ENCODE assay signal across 9 mouse cellular contexts in genomic region chr4:33289106-33289650, GRCm38 (mm10). TPM values are rescaled to one million over a fixed set of nuclear protein-coding genes. Genes with fewer than 3 reads are reported as not detected.
DNase-seq lines count a peak whose midpoint lies in the region; ATAC-seq and TF ChIP-seq lines count a peak whose summit lies in the region.
"Had no signal": no experiment of that assay in that cellular context is flagged by ENCODE, and none has a peak within 500 bp of the region (broad histone marks: within the 10 kb centered on the region; RNA-seq: fewer than 3 reads in every experiment).

No protein-coding gene starts in this region.

- no peak overlapping the region for H3K9ac ChIP-seq in kidney, embryonic 14.5 days (ENCODE audit: low read depth, low read length)
- H3K9ac ChIP-seq: forebrain, embryonic 13.5 days had no signal

- TF ChIP-seq POLR2A in bone marrow, adult 2 months (IDR thresholded peaks at IDR 0.05; ENCODE audit: borderline replicate concordance, control insufficient read depth, low read depth, low read length): no peak

- H3K27ac ChIP-seq in kidney, embryonic 14.5 days (ENCODE audit: low read depth, low read length): no peak overlapping the region
- H3K27ac ChIP-seq in bone marrow, adult 2 months (ENCODE audit: control insufficient read depth, insufficient read depth, low read depth, low read length, poor library complexity): no peak overlapping the region
- H3K27ac ChIP-seq: forebrain, embryonic 13.5 days had no signal

- H3K4me3 ChIP-seq in kidney, embryonic 14.5 days (ENCODE audit: low read length): peak overlapping the region; percentile 12; the same call in 1 of the 2 replicates
- H3K4me3 ChIP-seq in bone marrow, adult 2 months (replicated peaks; ENCODE audit: control insufficient read depth, low read depth, low read length): peak overlapping the region; percentile 15
- H3K4me3 ChIP-seq: forebrain, embryonic 13.5 days had no signal

- no peaks in the 10 kb centered on the region for H3K36me3 ChIP-seq in kidney, embryonic 14.5 days (ENCODE audit: control insufficient read depth, insufficient read depth, low read length)

- WGBS in kidney, embryonic 14.5 days: 81% methylated on average over 12 of the region's 12 CpGs
- WGBS in bone marrow, adult 2 months: 26% methylated on average over 12 of the region's 12 CpGs

- no peak for ATAC-seq in kidney, embryonic 14.5 days (ENCODE audit: low FRiP score, low TSS enrichment)
- ATAC-seq in megakaryocyte, adult 5-6 weeks (ENCODE audit: poor library complexity, severe bottlenecking): peak; percentile 49
- ATAC-seq: forebrain, embryonic 13.5 days had no signal

- no peak for DNase-seq in kidney, adult 8-10 months
- peak; percentile 45 for DNase-seq in CD4-positive, CD25-positive, alpha-beta regulatory T cell, adult 2 months (ENCODE audit: low read depth, low spot score)
- DNase-seq in gastrocnemius, adult 18-20 months (ENCODE audit: low spot score): no peak
- DNase-seq in cerebellum, postnatal 25 days: no peak
- DNase-seq: cerebellum, adult 11 months had no signal

- TF ChIP-seq CTCF in bone marrow, adult 2 months (IDR thresholded peaks at IDR 0.05; ENCODE audit: control insufficient read depth, insufficient read depth, low read length): no peak

- no peaks in the 10 kb centered on the region for H3K4me1 ChIP-seq in kidney, embryonic 14.5 days (ENCODE audit: control insufficient read depth, insufficient read depth, low read length)
- H3K4me1 ChIP-seq in bone marrow, adult 2 months (ENCODE audit: control insufficient read depth, insufficient read depth, low read length): no peaks in the 10 kb centered on the region
- H3K4me1 ChIP-seq: forebrain, embryonic 13.5 days had no signal

- no peak overlapping the region; the same call in 1 of the 2 replicates for H3K4me2 ChIP-seq in kidney, embryonic 14.5 days (replicated peaks; ENCODE audit: low read depth, low read length)
- H3K4me2 ChIP-seq: forebrain, embryonic 13.5 days had no signal

- H3K27me3 ChIP-seq in kidney, embryonic 14.5 days (ENCODE audit: control insufficient read depth, insufficient read depth, low read length): no peaks in the 10 kb centered on the region
- H3K27me3 ChIP-seq: forebrain, embryonic 13.5 days had no signal

- H3K9me3 ChIP-seq in kidney, embryonic 14.5 days (ENCODE audit: control insufficient read depth, low read length): no peaks in the 10 kb centered on the region
- H3K9me3 ChIP-seq: forebrain, embryonic 13.5 days had no signal

RNA-seq across cellular contexts. Expression of gene Pnrc1, which starts 0.8 kb away (rescaled TPM):
- polyA plus RNA-seq in kidney, embryonic 14.5 days (2014; fragmentation: Nextera tagmentation; extraction: Ambion mirVana): 99.0 and 113 TPM in 2 replicates
- 19.5 and 27.9 TPM in 2 replicates for polyA plus RNA-seq in bone marrow, adult 2 months (2011; ENCODE audit: insufficient read depth, insufficient read length, low replicate concordance, missing spikeins)
- total RNA-seq in megakaryocyte, adult 5-6 weeks (2015): 152 and 164 TPM in 2 replicates
- total RNA-seq in megakaryocyte, adult 5-6 weeks (2017): 116 and 130 TPM in 2 replicates
- total RNA-seq in gastrocnemius, adult 18-20 months (2021): 100 to 1,000 TPM; 317 to 358 TPM

RNA-seq across cellular contexts. Expression of gene Rngtt, which starts 20.9 kb away (rescaled TPM):
- polyA plus RNA-seq in kidney, embryonic 14.5 days (2014; fragmentation: Nextera tagmentation; extraction: Ambion mirVana): 22.4 and 26.7 TPM in 2 replicates
- 10.0 and 16.0 TPM in 2 replicates for polyA plus RNA-seq in bone marrow, adult 2 months (2011; ENCODE audit: insufficient read depth, insufficient read length, low replicate concordance, missing spikeins)
- 20.2 and 26.4 TPM in 2 replicates for total RNA-seq in megakaryocyte, adult 5-6 weeks (2015)
- total RNA-seq in megakaryocyte, adult 5-6 weeks (2017): 29.9 and 37.1 TPM in 2 replicates
- 1 to 10 TPM; 7.0 to 7.7 TPM for total RNA-seq in gastrocnemius, adult 18-20 months (2021)
